Mouse (Mus musculus) brain, embryonic 18.5 days (tissue): ENCODE data around the gene Nrn1l.

Experiments used
- DNase-seq: peaks from one replicate; pipeline ENCODE4 v3.0.0-alpha.2; 2012; ENCODE audit warnings: low read depth, low spot score

The Nrn1l gene

GRCm38 (mm10) chr8:105893339-105893738, at the start of gene Nrn1l:
Nrn1l (plus strand) TSS chr8:105893567.
- no peak for DNase-seq

- no peak for DNase-seq
These were observed 46.7 kb upstream of the Nrn1l start for GRCm38 (mm10) chr8:105846678-105847077.

DNA sequence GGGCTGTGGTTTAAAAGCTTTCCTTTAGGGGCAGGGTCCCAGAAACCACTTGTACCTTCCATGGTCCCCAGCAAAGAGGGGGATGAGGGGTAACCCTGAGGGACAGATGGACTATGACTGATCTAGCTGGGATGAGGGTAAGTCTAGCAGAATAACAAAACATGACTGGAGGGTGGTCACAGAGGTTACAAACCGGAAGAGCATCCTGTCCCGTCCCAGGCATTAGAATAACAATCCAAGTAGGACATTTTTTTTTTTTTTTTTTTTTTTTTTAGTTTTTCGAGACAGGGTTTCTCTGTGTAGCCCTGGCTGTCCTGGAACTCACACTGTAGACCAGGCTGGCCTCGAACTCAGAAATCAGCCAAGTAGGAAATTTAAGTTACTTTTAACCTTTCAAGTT, 43.4 kb upstream of the Nrn1l start:
- DNase-seq: no peak

GRCm38 (mm10) chr8:105850611-105851010, 42.8 kb upstream of the Nrn1l start:
- no peak for DNase-seq

DNA sequence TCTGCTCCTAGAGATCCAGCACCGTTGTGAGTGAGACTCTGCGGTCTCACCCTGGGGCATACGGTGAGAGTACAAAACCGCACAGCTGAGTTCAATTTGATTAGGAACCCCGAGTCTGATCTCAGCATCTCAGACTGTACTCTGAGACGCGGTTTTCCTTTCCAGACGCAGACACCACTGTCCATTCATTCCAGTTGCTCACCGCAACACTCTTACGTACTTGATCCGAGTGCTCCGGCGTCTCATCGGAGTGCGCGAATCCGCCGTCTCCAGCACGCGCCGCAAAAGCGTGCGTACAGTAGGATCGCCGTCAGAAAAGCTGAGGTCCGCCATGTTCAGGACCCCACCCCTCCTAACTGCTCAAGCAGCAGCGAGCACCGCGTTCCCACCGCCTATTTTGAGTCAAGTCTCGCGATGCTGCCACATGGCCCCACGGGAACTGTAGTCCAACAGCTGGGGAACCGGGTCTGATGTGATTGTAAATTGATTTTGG, 41.7 kb upstream of the Nrn1l start:
- peak; percentile 88 for DNase-seq

- DNase-seq: no peak
These were observed 41.1 kb upstream of the Nrn1l start for GRCm38 (mm10) chr8:105852146-105852729.

- DNase-seq: no peak
These were observed 40.2 kb upstream of the Nrn1l start, which contains the start of gene Cenpt for GRCm38 (mm10) chr8:105853178-105853577. Cenpt (minus strand) TSS chr8:105853278.

DNA sequence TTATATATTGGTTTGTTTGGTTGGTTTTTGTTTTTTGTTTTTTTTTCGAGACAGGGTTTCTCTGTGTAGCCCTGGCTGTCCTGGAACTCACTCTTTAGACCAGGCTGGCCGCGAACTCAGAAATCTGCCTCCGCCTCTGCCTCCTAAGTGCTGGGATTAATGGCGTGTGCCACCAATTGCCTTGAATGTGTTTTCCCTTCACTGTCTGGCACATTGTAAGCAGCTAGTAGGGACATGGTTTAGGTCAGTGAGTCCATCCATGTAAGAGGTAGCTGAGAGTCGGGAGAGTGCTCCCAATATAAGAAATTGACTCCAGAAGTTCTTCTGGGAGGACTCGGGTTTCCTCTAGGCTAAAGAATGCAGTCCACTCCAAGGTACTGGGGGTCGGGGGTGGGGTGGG, 39.1 kb upstream of the Nrn1l start:
- DNase-seq: no peak

- peak; percentile 88 for DNase-seq
These were observed 38.6 kb upstream of the Nrn1l start, which contains the start of gene Thap11 for GRCm38 (mm10) chr8:105854715-105855216. Thap11 (plus strand) TSS chr8:105855132.

- DNase-seq: no peak
These were observed 37.9 kb upstream of the Nrn1l start for GRCm38 (mm10) chr8:105855248-105856167.

GRCm38 (mm10) chr8:105856168-105856835, 37.1 kb upstream of the Nrn1l start:
- no peak for DNase-seq

DNA sequence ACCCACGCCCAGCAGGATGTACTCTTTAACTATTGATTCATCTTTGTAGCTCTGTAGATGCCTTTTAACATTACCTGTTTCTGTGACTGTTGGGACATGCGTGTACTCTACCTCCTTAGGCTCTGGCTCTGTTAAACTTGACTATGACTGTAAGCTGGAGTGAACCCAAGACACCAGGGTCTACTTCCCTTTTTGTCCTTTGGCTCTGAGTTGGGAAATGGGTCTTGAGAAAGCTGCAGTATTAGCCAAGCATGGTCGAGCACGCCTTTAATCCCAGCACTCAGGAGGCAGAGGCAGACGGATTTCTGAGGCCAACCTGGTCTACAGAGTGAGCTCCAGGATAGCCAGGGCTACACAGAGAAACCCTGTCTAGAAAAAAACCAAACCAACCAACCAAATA, 34.9 kb upstream of the Nrn1l start:
- no peak for DNase-seq

- no peak for DNase-seq
These were observed 34.1 kb upstream of the Nrn1l start for GRCm38 (mm10) chr8:105859314-105859713.

DNA sequence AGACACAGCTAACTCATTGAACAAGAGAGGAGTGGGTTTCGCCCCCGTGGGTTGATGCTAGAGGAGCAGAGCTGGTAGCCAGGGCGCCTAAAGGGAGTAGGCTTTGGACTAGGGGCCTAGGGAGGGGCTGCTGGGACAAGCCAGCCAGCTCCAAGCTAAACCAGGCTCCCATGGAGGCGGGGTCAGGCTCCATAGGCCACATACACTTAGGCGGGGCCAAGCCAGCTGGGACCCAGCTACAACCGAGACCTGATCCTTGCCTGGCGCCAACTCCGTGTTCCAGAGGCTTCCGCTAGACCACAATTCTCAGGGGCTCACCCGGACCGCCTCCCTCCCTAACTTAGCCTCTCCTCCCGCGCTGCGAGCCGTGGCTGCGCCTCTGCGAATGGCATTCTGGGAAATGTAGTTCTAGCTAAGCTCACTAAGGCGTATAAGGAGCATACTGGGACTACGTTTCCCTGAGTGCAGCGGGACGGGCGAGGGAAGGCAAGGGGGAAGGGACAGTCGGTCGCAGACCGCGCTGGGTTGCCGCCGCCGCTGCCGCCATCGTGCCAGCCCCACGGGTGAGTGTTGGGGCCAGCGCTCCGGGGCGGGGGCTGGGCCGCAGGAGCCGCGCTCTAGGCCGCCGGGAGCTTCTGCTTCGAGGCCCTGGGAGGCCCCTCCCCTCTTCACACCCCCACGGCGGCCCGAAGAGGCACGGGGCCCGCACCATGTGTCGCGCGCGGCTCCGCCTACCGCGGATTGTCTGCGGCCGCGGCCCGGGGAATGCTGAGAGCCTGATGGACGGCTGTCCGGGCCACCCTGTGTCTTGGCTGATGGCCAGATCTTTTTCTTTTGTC, 33.0 kb upstream of the Nrn1l start, which contains the start of gene Nutf2:
Gene Nutf2 (plus strand): TSS at position 438 of the 839 bp plus-strand sequence.
- peak; percentile 91 for DNase-seq

DNA sequence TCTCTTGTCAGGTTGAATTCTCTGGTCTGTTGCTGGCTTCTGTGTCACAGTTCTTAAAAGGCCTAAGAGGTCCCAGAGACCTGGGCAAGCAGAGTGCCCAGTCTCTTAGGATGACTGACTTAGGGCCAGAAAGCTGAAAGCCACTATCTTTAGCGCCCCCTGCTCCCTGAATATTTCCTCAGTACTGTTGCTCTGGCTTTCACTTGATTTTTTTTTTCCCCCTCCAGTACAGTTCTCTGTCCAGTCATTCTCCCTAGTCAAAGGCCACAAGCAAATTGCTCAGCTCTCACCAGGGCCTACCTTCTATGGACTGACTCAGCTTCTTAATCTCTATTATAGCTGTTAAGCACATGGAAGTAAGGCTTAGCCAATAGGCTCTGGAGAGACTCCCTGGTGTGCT, 31.4 kb upstream of the Nrn1l start:
- DNase-seq: no peak

- no peak for DNase-seq
These were observed 26.9 kb upstream of the Nrn1l start for GRCm38 (mm10) chr8:105866364-105867029.

DNA sequence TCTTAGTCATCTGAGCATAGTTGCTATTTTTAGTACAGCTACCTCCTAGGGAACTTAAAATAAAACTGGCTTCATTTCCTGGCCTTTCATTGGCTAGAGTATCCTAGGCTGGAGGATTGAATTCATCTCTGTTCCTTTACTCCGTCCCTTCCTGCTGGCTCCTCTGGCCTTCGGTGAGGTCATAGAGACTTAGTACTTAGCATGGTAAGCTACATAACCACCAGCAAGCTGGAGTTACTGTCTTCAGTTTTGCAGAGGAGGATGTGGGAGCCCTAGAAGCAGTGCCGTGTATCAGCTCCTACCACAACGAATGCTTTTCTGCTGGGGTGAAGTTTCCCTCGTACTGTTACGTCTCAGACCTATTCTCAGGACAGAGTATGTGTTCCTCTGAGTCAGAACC, 19.1 kb upstream of the Nrn1l start:
- no peak for DNase-seq

DNA sequence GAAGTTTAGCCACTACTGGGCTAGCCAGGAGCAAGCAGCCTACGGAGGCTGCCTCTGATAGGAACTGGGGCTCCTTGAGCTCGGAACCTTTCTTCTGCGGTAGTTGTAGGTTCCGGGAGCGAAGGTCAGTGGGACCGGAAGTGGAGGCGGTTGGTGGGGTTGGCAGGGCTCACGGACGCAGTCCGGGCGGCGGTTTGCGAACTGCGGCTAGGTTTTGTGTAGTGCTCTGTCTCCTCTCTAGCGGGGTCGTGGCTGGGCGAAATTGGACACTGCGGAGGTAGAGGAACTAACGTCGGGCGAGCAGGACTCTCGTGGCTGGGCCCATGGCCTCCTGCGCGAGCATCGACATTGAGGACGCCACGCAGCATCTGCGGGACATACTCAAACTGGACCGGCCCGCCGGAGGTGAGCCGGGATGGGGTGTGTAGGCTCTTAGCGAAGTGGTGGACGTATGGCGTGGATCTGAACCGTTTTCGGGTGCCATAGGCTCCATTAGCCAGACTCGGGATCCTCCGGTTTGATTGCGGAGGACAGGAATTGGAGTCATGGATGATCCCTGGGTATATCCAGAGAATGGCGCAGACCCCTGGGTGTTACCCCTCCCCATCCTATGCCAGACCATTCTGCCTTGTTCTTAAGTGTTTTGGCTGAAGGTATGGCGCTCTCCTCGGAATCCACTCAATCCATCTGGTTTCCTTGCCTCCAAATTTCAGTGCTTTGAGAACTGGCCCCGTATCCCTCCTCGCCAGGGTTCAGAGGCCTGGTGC, 12.4 kb upstream of the Nrn1l start, which contains the start of gene Edc4:
Gene Edc4 (plus strand): TSS at position 128 of the 767 bp plus-strand sequence.
- DNase-seq: no peak

GRCm38 (mm10) chr8:105889756-105890465, 3.5 kb upstream of the Nrn1l start:
- no peak for DNase-seq
